Mouse (Mus musculus) thymus, postnatal 4 days (tissue): ENCODE data around the gene Apc2.

Experiments used
- DNase-seq: peaks from one replicate; pipeline ENCODE4 v3.0.0; 2021

The Apc2 gene

GRCm38 (mm10) chr10:80296824-80297223 lies 1.0 kb downstream of the Apc2 start:
- DNase-seq: no peak

- no peak for DNase-seq
Observed at GRCm38 (mm10) chr10:80297526-80298133, 1.9 kb downstream of the Apc2 start.

- DNase-seq: peak; percentile 48
Observed at GRCm38 (mm10) chr10:80298571-80299281, 2.9 kb downstream of the Apc2 start.

DNA sequence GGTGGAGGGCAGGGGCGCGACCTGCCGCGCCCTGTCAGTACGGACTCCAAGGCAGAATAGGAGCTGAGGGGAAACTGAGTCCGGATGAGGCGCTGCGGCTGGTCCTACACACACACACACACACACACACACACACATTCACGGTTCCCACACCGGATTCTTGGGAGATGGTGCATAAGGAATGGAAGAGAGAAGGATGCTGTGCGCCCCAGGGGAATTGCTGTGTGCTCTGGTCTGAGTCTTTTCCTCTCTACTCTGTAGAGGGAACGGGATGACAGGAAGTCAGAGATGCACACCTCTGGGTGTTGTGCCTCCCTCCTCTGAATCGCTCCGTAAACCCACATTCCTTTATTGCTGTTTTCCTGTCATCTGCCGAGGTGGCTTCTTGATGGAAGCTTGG lies 3.5 kb downstream of the Apc2 start:
- DNase-seq: no peak

- DNase-seq: no peak
Observed at GRCm38 (mm10) chr10:80299824-80300223, 4.0 kb downstream of the Apc2 start.

DNA sequence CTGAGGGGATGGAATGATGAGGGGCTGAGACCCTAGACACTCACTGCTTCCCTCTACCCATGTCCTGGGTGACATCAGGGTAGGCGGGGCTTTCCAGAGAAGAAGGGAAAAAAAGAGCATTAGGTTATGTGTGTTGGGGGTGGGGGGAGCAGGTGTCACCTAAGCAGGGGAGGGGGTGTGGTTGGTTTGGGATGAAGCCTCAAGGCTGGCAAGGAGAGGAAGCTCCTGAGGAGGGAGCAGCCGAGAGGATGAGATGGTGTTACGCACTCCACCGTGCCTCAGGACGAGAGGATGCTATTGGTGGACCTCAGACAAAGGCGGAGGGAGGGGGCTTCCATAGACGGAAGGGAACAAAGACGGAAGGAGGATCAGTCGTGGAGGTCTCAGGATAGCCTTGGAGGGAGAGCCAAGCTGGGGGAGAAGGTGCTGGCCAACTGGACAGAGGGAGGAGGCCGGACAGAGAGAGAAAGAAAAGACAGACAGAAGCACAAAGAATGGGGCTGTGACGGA lies 5.0 kb downstream of the Apc2 start:
- no peak for DNase-seq

GRCm38 (mm10) chr10:80301256-80302081 lies 5.7 kb downstream of the Apc2 start:
- DNase-seq: no peak

DNA sequence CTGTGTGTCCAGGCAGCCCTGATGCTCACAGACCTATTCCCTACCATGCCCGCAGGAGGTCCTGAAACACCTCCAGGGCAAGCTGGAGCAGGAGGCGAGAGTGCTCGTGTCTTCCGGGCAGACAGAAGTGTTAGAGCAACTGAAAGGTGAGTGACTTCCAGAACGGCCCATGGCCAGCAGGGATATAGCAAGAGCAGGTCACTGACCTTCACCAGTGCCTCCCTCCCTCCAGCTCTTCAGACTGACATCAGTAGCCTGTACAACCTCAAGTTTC lies 6.2 kb downstream of the Apc2 start:
- DNase-seq: no peak

GRCm38 (mm10) chr10:80302471-80302881 lies 6.7 kb downstream of the Apc2 start:
- DNase-seq: no peak

GRCm38 (mm10) chr10:80304458-80304857 lies 8.7 kb downstream of the Apc2 start:
- DNase-seq: no peak

DNA sequence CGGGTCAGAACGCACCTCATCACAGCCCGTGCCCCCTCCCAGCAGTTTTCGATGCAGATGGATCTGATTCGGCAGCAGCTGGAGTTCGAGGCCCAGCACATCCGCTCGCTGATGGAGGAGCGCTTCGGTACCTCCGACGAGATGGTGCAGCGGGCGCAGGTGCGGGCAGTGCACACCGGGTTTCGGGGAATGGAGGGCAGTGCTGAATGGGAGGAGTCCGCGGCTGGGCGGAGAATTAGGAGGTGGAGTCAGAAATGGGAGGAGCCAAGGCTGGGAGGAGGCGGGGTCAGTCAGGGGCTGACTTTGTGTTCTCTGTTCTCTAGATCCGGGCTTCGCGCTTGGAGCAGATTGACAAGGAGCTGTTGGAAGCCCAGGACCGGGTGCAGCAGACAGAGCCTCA lies 9.1 kb downstream of the Apc2 start:
- peak; percentile 73 for DNase-seq

DNA sequence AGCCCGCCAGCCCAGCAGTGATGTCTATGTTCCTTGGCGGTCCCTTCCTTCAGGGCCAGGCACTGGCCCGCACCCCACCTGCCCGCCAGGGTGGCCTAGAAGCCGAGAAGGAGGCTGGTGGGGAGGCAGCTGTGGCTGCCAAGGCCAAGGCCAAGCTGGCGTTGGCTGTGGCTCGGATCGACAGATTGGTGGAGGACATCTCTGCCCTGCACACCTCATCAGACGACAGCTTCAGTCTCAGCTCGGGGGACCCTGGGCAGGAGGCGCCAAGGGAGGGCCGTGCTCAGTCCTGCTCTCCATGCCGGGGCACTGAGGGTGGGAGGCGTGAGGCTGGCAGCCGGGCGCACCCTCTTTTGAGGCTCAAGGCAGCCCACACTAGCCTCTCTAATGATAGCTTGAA lies 15.8 kb downstream of the Apc2 start:
- no peak for DNase-seq

- DNase-seq: no peak
Observed at GRCm38 (mm10) chr10:80312586-80313504, 17.1 kb downstream of the Apc2 start.

DNA sequence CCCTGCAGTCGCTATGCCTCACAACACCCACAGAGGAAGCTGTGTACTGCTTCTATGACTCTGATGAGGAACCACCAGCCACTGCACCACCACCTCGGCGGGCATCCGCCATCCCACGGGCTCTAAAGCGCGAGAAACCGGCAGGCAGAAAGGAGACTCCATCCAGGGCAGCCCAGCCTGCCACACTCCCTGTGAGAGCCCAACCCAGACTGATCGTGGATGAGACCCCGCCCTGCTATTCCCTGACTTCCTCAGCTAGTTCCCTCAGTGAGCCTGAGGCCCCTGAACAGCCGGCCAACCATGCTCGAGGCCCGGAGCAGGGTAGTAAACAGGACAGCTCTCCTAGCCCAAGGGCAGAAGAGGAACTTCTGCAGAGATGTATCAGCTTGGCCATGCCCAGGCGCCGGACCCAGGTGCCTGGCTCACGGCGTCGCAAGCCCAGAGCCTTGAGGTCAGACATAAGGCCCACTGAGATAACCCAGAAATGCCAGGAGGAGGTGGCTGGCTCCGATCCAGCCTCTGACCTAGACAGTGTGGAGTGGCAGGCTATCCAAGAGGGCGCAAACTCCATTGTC lies 17.9 kb downstream of the Apc2 start:
- no peak for DNase-seq

GRCm38 (mm10) chr10:80314494-80315001 lies 18.8 kb downstream of the Apc2 start:
- DNase-seq: no peak

DNA sequence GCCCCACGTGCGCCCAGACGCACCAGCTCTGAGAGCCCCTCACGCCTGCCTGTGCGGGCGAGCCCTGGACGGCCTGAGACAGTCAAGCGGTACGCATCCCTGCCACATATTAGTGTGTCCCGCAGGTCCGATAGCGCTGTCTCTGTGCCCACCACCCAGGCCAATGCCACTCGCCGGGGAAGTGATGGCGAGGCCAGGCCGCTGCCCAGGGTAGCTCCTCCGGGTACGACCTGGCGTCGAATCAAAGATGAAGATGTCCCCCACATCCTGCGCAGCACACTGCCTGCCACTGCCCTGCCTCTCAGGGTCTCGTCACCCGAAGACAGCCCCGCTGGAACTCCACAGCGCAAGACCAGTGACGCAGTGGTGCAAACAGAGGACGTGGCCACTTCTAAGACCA lies 19.5 kb downstream of the Apc2 start:
- no peak for DNase-seq

DNA sequence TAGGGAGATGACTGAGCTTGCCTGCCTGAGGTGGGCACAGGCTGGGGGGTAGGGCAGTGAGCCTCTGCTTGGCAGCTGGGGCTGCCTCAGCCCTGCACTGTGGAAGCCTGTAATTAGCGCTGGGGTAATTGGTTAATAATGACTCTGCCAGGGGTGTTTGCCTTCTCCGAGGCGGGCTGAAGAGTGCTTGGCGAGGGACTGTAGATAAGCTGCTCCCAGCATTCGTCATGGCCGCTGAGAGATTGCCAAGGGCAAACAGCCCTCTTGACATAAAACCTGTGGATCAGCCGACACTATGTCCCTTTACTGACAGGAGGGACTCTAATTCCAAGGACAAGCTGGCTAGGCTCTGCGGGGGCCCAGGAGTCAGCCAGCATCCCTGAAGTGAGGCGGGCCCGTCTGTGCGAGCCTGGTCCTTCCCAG lies 20.6 kb downstream of the Apc2 start:
- DNase-seq: no peak

DNA sequence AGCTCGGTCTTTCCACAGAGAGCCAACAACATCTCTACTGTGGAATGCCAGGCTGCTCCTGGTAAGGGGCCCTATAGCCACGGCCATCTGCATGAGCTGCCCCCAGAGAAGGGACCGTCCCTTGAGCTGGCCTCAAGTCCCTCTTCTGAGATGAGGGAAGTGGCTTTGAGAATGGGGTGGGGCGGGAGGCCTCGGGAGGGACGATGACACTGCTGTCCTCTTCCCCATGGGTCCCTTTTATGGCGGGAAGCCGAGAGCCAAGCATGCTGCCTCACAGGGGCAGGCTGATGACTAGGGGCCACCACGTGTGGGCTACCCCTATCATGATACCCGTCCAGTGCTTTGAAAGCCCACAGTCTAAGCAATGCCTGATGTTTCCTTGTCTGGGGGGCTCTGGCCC lies 21.2 kb downstream of the Apc2 start:
- DNase-seq: no peak

- DNase-seq: peak; percentile 92
Observed at GRCm38 (mm10) chr10:80320340-80320760, 24.6 kb downstream of the Apc2 start, which contains the start of gene 2310011J03Rik. Gene 2310011J03Rik (minus strand): TSS chr10:80320537.

GRCm38 (mm10) chr10:80321014-80321669 lies 25.4 kb downstream of the Apc2 start:
- DNase-seq: no peak
